Mouse (Mus musculus) megakaryocyte, embryonic 14.5 days (primary cell): ENCODE measurements around the gene Utrn. TPM values are rescaled to one million over a fixed set of nuclear protein-coding genes. Genes with fewer than 3 reads are reported as not detected.

Source experiments
- H3K27me3 ChIP-seq: replicated peaks from 2 replicates; pipeline ENCODE3; 2012; ENCODE audit warnings: inconsistent platforms
- H3K36me3 ChIP-seq: replicated peaks from 2 replicates; pipeline ENCODE3; 2012; ENCODE audit warnings: low read length, inconsistent platforms, mixed read lengths
- H3K4me1 ChIP-seq: 2 replicates; pipeline ENCODE4 v1.6.1; 2012; ENCODE audit warnings: inconsistent platforms
- H3K4me3 ChIP-seq: replicated peaks from 2 replicates; pipeline ENCODE3; 2012; ENCODE audit warnings: moderate library complexity, mild to moderate bottlenecking, inconsistent platforms
- H3K9me3 ChIP-seq: 2 replicates; pipeline ENCODE4 v1.6.1; 2012; ENCODE audit warnings: inconsistent platforms
- FLI1 ChIP-seq: IDR thresholded peaks from 2 replicates; pipeline ENCODE4 v1.6.1; 2012; ENCODE audit warnings: low read length, inconsistent platforms, mixed read lengths
- GATA1 ChIP-seq: IDR thresholded peaks from 3 replicates; pipeline ENCODE4 v1.6.1; 2012; ENCODE audit warnings: mixed read lengths, low read length, inconsistent platforms, borderline replicate concordance
- polyA plus RNA-seq: library from polyadenylated mRNA; stranded (reverse); fragments of >175 nt; gene quantifications from 2 replicates; pipeline ENCODE4 v1.2.3, GENCODE M21; 2012; ENCODE audit warnings: low replicate concordance; ENCODE audit not compliant: insufficient read depth

Utrn gene
- polyA plus RNA-seq, 1 experiment = 6.1 TPM

GRCm38 (mm10) chr10:12903440-12904139 lies 34.4 kb upstream of the Utrn start:
- TF ChIP-seq FLI1 (no peak), GATA1 (no peak)
- H3K36me3 ChIP-seq = no peaks in the 10 kb centered on the region
- no peaks in the 10 kb centered on the region for H3K27me3 ChIP-seq
- peaks cover 13% of the 10 kb centered on the region for H3K4me1 ChIP-seq
- peaks cover 3% of the 10 kb centered on the region; the same call in 1 of the 2 replicates for H3K9me3 ChIP-seq
- H3K4me3 ChIP-seq = no peak overlapping the region

- TF ChIP-seq GATA1 (no peak), FLI1 (no peak)
Observed at GRCm38 (mm10) chr10:12899901-12900300, 30.7 kb upstream of the Utrn start.

DNA sequence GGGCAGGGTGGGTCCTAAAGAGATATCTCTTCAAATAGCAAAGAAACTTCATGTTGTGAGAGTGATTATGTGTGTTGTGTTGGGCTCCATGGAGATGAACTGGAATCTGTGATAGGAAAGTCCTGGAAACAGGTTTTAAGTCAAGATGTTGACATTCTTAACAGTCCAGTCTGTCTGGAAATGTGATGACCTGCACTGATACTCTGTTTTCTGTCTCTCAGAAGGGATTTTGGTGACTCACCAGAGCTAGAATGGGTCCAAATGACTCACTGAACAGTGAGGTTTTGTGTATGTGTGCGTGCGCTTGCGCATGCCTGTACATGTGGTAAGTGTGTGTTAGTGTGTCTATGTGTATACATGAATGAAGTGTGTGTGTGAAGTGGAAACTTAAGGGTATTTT lies 24.2 kb upstream of the Utrn start:
- H3K9me3 ChIP-seq = peaks cover 10% of the 10 kb centered on the region; the same call in 1 of the 2 replicates
- H3K27me3 ChIP-seq = no peaks in the 10 kb centered on the region
- no peaks in the 10 kb centered on the region for H3K36me3 ChIP-seq
- TF ChIP-seq FLI1 (no peak), GATA1 (no peak)
- H3K4me1 ChIP-seq = peaks cover 13% of the 10 kb centered on the region
- H3K4me3 ChIP-seq = no peak overlapping the region

More at GRCm38 (mm10) chr10:12899901-12900300, 30.7 kb upstream of the Utrn start:
- Histone ChIP-seq H3K27me3 (no peaks in the 10 kb centered on the region), H3K9me3 (no peaks in the 10 kb centered on the region; the same call in 1 of the 2 replicates), H3K36me3 (no peaks in the 10 kb centered on the region), H3K4me1 (peaks cover 13% of the 10 kb centered on the region), H3K4me3 (no peak overlapping the region)

GRCm38 (mm10) chr10:12888373-12888772 lies 19.2 kb upstream of the Utrn start:
- H3K9me3 ChIP-seq = 0 out of 2 replicates have a peak, but pooled peaks cover 5% of the 10 kb centered on the region

GRCm38 (mm10) chr10:12887792-12888191 lies 18.6 kb upstream of the Utrn start:
- Histone ChIP-seq H3K4me1 (peaks cover 24% of the 10 kb centered on the region), H3K36me3 (no peaks in the 10 kb centered on the region), H3K4me3 (no peak overlapping the region), H3K9me3 (0 out of 2 replicates have a peak, but pooled peaks cover 5% of the 10 kb centered on the region), H3K27me3 (peaks cover 2% of the 10 kb centered on the region)
- TF ChIP-seq FLI1 (no peak), GATA1 (no peak)

More at GRCm38 (mm10) chr10:12888373-12888772, 19.2 kb upstream of the Utrn start:
- TF ChIP-seq FLI1 (no peak), GATA1 (no peak)
- peaks cover 2% of the 10 kb centered on the region for H3K27me3 ChIP-seq
- no peaks in the 10 kb centered on the region for H3K36me3 ChIP-seq
- H3K4me1 ChIP-seq = peaks cover 23% of the 10 kb centered on the region
- H3K4me3 ChIP-seq = peak overlapping the region; percentile 7

- H3K36me3 ChIP-seq = no peaks in the 10 kb centered on the region
- no peak for TF ChIP-seq GATA1
- TF ChIP-seq FLI1 = no peak
- H3K27me3 ChIP-seq = peaks cover 2% of the 10 kb centered on the region
- H3K9me3 ChIP-seq = no peaks in the 10 kb centered on the region
- peaks cover 24% of the 10 kb centered on the region for H3K4me1 ChIP-seq
- no peak overlapping the region for H3K4me3 ChIP-seq
Observed at GRCm38 (mm10) chr10:12884308-12884948, 15.3 kb upstream of the Utrn start.

GRCm38 (mm10) chr10:12881911-12882310 lies 12.7 kb upstream of the Utrn start:
- Histone ChIP-seq H3K4me3 (no peak overlapping the region), H3K36me3 (no peaks in the 10 kb centered on the region)
- TF ChIP-seq FLI1 = no peak
- TF ChIP-seq GATA1 = no peak

DNA sequence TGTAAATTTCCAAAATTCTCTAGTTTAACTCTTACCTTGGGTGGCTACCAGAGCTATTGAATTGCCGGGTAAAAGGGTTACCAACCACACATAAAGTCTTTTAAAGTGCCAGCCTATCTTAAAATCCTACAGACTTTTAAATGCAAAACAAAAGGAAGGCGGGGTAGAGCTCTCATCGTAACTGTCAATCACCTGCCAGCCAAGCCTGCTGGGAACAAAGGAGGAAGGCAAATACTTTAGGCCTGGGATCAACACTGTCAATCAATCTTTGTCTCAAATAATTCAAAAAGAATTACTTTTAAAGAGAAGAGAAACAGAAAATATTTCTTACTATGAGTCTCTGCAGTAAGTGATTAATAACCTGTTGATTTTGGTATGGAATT lies 10.1 kb upstream of the Utrn start:
- H3K36me3 ChIP-seq = no peaks in the 10 kb centered on the region
- H3K27me3 ChIP-seq = no peaks in the 10 kb centered on the region
- no peak overlapping the region for H3K4me3 ChIP-seq
- H3K4me1 ChIP-seq = peaks cover 15% of the 10 kb centered on the region
- TF ChIP-seq GATA1 (no peak), FLI1 (no peak)
- H3K9me3 ChIP-seq = no peaks in the 10 kb centered on the region

More at GRCm38 (mm10) chr10:12881911-12882310, 12.7 kb upstream of the Utrn start:
- Histone ChIP-seq H3K9me3 (no peaks in the 10 kb centered on the region), H3K27me3 (peaks cover 2% of the 10 kb centered on the region), H3K4me1 (peaks cover 12% of the 10 kb centered on the region)

DNA sequence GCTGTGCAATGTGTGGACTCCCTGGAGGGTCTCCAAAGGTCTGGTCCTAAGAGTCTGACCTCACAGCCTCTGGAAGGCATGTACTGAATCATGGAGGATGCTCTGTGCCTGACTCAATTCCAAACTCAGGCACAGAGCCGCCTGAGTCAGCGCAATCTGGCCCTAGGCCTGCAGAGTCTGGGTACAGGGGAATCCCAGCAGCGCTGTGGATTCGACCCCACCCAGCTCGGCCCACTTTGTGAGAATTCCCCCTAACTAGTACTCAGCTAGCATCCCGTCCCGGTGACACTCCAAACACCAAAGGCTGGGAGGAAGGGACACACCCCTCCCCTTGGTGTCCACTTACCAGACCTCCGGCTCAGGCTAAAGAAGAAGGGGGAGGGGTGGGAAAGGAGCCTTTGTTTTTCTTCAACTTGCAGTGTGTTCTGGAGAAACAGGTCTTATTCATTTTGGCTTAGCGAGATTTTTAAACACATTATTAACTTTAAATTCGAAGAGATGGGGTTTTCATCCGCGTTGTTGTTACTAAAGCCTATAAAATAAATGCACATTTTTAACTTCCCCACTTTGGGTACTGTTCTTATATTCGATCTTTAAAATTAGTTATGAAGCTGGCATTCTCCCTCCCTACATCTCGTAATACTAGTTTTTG lies 9.6 kb upstream of the Utrn start:
- H3K36me3 ChIP-seq = no peaks in the 10 kb centered on the region

DNA sequence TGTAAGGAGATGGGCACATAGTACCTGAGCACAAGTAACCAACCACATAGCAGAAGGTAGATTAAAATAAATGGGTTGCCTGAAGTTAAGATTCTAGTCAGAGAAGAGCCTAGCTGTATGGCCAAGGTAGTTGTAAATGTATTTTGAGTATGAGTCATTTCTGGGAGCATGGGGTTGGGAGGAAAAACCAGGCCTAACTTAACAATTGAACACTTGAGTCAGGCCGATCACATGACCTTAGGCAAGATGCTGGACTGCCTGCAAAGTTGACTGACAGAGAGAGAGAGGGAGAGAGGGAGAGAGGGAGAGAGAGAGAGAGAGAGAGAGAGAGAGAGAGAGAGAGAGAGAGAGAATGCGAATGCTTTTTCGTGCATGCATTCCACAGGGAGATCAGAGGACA lies 7.3 kb upstream of the Utrn start:
- peaks cover 16% of the 10 kb centered on the region for H3K4me1 ChIP-seq

More for the DNA sequence above, 9.6 kb upstream of the Utrn start:
- Histone ChIP-seq H3K4me1 (peaks cover 18% of the 10 kb centered on the region), H3K27me3 (no peaks in the 10 kb centered on the region), H3K9me3 (no peaks in the 10 kb centered on the region), H3K4me3 (no peak overlapping the region)
- TF ChIP-seq FLI1 (no peak), GATA1 (no peak)

More for the DNA sequence above, 7.3 kb upstream of the Utrn start:
- Histone ChIP-seq H3K4me3 (no peak overlapping the region), H3K9me3 (no peaks in the 10 kb centered on the region), H3K27me3 (no peaks in the 10 kb centered on the region), H3K36me3 (no peaks in the 10 kb centered on the region)
- no peak for TF ChIP-seq GATA1
- TF ChIP-seq FLI1 = no peak
